Mouse (Mus musculus): Measurements from ENCODE around the gene Ube2l3. TPM values are rescaled to one million over a fixed set of nuclear protein-coding genes. Genes with fewer than 3 reads are reported as not detected.

The Ube2l3 gene
- polyA plus RNA-seq, 2 experiments, result 124 to 323 TPM

DNA sequence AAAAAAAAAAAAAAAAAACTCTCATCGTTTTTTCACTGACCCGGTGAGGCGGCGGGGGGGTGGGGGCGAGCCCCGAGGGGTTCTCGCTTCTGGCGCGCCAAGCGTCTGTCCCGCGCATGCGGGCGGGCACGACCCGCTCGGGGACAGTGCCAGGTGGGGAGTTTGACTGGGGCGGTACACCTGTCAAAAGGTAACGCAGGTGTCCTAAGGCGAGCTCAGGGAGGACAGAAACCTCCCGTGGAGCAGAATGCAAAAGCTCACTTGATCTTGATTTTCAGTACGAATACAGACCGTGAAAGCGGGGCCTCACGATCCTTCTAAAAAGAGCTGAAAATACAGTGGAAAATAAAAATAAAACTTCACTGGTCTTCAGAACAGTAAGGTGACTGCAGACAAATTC lies 19.7 kb upstream of the Ube2l3 start:
- 35% methylated on average over 25 of the region's 25 CpGs for WGBS
- Histone ChIP-seq H3K36me3 (ENCODE audit: control insufficient read depth, insufficient read depth, low read length) (no peaks in the 10 kb centered on the region), H3K4me3 (replicated peaks; ENCODE audit: low read length) (no peak overlapping the region), H3K9me3 (ENCODE audit: control insufficient read depth, low read length) (no peaks in the 10 kb centered on the region), H3K9ac (ENCODE audit: low read depth, low read length, severe bottlenecking) (no peak overlapping the region), H3K27ac (replicated peaks; ENCODE audit: low read depth, low read length) (no peak overlapping the region), H3K4me2 (replicated peaks; ENCODE audit: low read depth, low read length, severe bottlenecking) (no peak overlapping the region), H3K4me1 (ENCODE audit: control insufficient read depth, insufficient read depth, low read length) (no peaks in the 10 kb centered on the region), H3K27me3 (ENCODE audit: control insufficient read depth, insufficient read depth, low read length) (no peaks in the 10 kb centered on the region)
- DNase-seq (ENCODE audit: low spot score) (peak; percentile 80), ATAC-seq (ENCODE audit: low FRiP score, low read depth) (peak; percentile 100)
- no peak for TF ChIP-seq POLR2A (IDR thresholded peaks at IDR 0.05; ENCODE audit: borderline replicate concordance, extremely low read depth, insufficient read depth, insufficient read length)

DNA sequence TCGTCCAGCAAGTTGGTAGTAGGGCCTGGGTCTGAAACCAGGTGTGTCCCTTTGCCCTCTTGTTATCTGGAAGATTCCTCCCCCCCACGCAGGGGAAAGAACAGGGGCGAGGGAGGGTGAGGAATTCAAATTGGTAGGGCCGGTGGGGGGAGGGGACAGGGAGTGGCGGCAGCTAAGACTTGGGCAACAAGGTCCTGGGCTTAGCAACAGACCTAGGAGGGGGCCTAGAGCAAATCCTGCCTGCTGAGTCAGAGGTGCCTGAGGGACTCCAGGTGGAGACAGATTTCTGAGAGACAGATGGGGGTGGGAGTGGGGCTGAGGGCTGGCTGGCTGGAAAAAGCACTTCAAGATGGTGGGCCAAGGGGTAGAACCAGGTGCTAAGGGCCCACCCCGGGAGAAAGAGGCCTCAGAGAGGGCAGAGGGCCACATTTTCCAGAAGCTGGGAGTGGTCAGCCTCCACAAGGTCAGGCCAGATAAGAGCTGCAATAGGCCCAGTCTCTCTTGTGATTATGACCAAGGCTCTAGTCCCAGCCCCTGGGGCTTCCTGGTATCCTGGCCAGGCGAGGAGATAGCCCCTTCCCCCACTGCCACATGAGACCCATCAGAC lies 17.8 kb upstream of the Ube2l3 start:
- TF ChIP-seq POLR2A (IDR thresholded peaks at IDR 0.05; ENCODE audit: borderline replicate concordance, extremely low read depth, insufficient read depth, insufficient read length), result no peak
- Histone ChIP-seq H3K9ac (ENCODE audit: low read depth, low read length, severe bottlenecking) (no peak overlapping the region), H3K27me3 (ENCODE audit: control insufficient read depth, insufficient read depth, low read length) (no peaks in the 10 kb centered on the region), H3K4me1 (ENCODE audit: control insufficient read depth, insufficient read depth, low read length) (no peaks in the 10 kb centered on the region), H3K27ac (replicated peaks; ENCODE audit: low read depth, low read length) (no peak overlapping the region), H3K9me3 (ENCODE audit: control insufficient read depth, low read length) (no peaks in the 10 kb centered on the region), H3K4me2 (replicated peaks; ENCODE audit: low read depth, low read length, severe bottlenecking) (no peak overlapping the region), H3K36me3 (ENCODE audit: control insufficient read depth, insufficient read depth, low read length) (no peaks in the 10 kb centered on the region), H3K4me3 (replicated peaks; ENCODE audit: low read length) (no peak overlapping the region)
- WGBS, result 21% methylated on average over 7 of the region's 7 CpGs
- no peak for DNase-seq (ENCODE audit: low spot score)
- ATAC-seq (ENCODE audit: low FRiP score, low read depth), result no peak

DNA sequence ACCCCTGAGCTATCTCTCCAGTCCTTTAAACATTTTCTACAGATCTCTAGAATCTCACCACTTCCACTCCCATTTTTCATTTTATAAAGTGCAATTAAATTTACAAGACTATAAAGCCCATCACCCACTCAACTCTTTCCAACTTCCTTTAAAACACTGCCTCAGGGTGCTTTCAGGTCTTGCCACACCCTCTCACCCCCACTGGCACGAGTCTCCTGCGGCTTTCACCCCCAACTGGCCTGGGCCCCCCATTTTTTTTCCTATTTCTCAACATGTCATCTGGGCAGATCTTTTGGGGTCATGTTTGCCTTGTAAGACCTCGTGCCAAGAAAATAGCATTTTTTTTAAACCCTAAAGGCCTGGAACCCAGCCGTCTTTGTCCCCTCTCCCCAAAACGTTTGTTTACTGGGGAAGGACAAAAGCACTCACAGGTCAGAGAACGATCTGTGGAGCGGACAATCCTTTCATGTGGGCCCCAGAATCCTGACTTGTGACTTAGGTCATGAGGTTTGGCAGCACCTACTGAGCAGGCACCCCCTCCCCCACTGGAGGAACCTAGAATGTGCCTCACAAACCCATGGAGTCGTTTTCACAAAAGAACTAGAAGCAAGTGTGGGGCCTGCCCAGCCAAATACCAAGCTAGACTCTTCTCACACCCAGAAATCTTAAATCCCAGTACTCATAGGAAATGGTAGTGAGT lies 14.6 kb upstream of the Ube2l3 start:
- Histone ChIP-seq H3K4me1 (ENCODE audit: control insufficient read depth, insufficient read depth, low read length) (no peaks in the 10 kb centered on the region), H3K36me3 (ENCODE audit: control insufficient read depth, insufficient read depth, low read length) (no peaks in the 10 kb centered on the region), H3K9ac (ENCODE audit: low read depth, low read length, severe bottlenecking) (no peak overlapping the region), H3K9me3 (ENCODE audit: control insufficient read depth, low read length) (no peaks in the 10 kb centered on the region), H3K27ac (replicated peaks; ENCODE audit: low read depth, low read length) (no peak overlapping the region), H3K4me3 (replicated peaks; ENCODE audit: low read length) (no peak overlapping the region), H3K27me3 (ENCODE audit: control insufficient read depth, insufficient read depth, low read length) (no peaks in the 10 kb centered on the region), H3K4me2 (replicated peaks; ENCODE audit: low read depth, low read length, severe bottlenecking) (no peak overlapping the region)
- ATAC-seq (ENCODE audit: low FRiP score, low read depth), result no peak
- no peak for TF ChIP-seq POLR2A (IDR thresholded peaks at IDR 0.05; ENCODE audit: borderline replicate concordance, extremely low read depth, insufficient read depth, insufficient read length)
- WGBS, result 45% methylated on average over 8 of the region's 8 CpGs
- DNase-seq (ENCODE audit: low spot score), result no peak

DNA sequence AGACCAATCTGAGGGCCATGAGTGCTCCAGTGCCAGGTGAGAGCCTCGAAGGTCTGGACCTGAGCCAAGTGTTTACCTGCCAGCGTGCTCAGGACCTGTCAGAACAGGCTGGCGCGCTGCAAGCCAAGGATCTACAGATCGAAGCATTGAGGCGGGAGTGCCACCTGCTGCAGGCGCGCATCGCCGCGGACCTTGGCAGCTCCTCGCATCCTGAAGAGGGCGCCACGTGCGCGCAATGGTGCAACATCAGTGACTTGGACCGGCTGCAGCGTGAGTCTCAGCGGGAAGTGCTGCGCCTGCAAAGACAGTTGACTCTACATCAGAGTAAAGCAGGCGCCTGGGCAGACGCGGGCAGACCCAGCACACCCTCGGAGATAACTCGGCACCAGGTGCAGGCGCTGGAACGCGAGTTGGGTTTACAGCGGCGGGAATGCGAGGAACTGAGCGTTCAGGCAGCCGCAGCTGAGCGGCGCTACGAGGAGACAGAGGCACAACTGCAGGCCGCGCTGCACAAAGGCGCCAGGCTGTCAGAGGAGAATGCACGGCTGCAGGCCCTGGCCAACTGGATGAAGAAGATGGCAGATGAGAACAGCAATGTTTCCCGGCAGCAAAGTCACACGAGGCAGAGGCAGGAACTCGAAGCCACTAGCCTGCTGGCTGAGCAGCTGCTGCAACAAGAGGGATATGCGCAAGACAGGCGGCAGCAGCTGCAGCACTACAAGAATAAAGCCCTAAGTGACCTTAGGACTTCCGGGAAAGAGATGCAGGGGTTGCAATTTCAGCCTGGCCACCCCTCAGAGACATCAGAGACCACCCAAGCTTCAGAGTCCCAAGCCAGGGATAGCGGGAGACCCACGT lies 7.8 kb upstream of the Ube2l3 start:
- H3K4me2 ChIP-seq (replicated peaks; ENCODE audit: low read depth, low read length, severe bottlenecking), result peak overlapping the region; percentile 98
- DNase-seq (ENCODE audit: low spot score), result peak; percentile 83
- H3K4me3 ChIP-seq (replicated peaks; ENCODE audit: low read length), result peak overlapping the region; percentile 62
- peaks cover 10% of the 10 kb centered on the region for H3K4me1 ChIP-seq (ENCODE audit: control insufficient read depth, insufficient read depth, low read length)
- peaks cover 15% of the 10 kb centered on the region for H3K27me3 ChIP-seq (ENCODE audit: control insufficient read depth, insufficient read depth, low read length)
- WGBS, result 7% methylated on average over 48 of the region's 48 CpGs
- H3K36me3 ChIP-seq (ENCODE audit: control insufficient read depth, insufficient read depth, low read length), result no peaks in the 10 kb centered on the region
- peak overlapping the region; percentile 38; the same call in 1 of the 2 replicates for H3K9ac ChIP-seq (ENCODE audit: low read depth, low read length, severe bottlenecking)
- ATAC-seq (ENCODE audit: low FRiP score, low read depth), result peak; percentile 64
- no peak overlapping the region for H3K27ac ChIP-seq (replicated peaks; ENCODE audit: low read depth, low read length)
- no peak for TF ChIP-seq POLR2A (IDR thresholded peaks at IDR 0.05; ENCODE audit: borderline replicate concordance, extremely low read depth, insufficient read depth, insufficient read length)
- no peaks in the 10 kb centered on the region for H3K9me3 ChIP-seq (ENCODE audit: control insufficient read depth, low read length)

DNA sequence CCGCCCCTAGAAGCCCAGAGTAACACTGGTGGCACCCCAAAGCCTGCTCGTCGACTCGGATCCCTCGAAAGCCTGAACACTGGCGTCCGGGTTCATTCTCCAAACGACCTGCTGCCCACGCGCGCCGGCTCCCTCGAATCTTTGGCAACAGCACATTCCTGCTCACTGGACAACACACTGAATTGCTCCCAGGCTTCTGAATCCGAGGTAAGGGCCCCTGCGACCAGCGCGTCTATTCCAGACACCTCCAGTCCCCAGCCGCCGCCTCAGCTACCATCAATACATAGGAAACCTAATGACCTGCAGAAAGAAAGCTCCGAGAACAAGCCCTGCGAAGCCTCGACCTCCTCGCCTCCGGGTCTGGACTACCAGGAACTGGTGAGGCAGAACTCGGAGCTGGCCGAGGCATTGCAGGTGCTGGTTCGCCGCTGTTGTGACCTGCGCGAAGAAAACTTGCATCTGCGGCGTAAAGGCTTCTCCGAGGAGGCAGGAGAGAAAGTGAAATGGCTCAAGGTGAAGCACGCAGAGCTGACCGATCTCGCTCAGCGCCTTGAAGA lies 7.0 kb upstream of the Ube2l3 start:
- WGBS, result 2% methylated on average over 37 of the region's 37 CpGs
- no peak overlapping the region for H3K27ac ChIP-seq (replicated peaks; ENCODE audit: low read depth, low read length)
- peaks cover 15% of the 10 kb centered on the region for H3K27me3 ChIP-seq (ENCODE audit: control insufficient read depth, insufficient read depth, low read length)
- ATAC-seq (ENCODE audit: low FRiP score, low read depth) (no peak), DNase-seq (ENCODE audit: low spot score) (no peak)
- peaks cover 10% of the 10 kb centered on the region for H3K4me1 ChIP-seq (ENCODE audit: control insufficient read depth, insufficient read depth, low read length)
- TF ChIP-seq POLR2A (IDR thresholded peaks at IDR 0.05; ENCODE audit: borderline replicate concordance, extremely low read depth, insufficient read depth, insufficient read length), result no peak
- no peaks in the 10 kb centered on the region for H3K9me3 ChIP-seq (ENCODE audit: control insufficient read depth, low read length)
- peak overlapping the region; percentile 62 for H3K4me3 ChIP-seq (replicated peaks; ENCODE audit: low read length)
- no peaks in the 10 kb centered on the region for H3K36me3 ChIP-seq (ENCODE audit: control insufficient read depth, insufficient read depth, low read length)
- peak overlapping the region; percentile 60; the same call in 1 of the 2 replicates for H3K9ac ChIP-seq (ENCODE audit: low read depth, low read length, severe bottlenecking)
- peak overlapping the region; percentile 98 for H3K4me2 ChIP-seq (replicated peaks; ENCODE audit: low read depth, low read length, severe bottlenecking)

Data from limb, embryonic 14.5 days (tissue).